Mouse (Mus musculus) heart, postnatal 25 days (tissue): ENCODE results near the gene Trim33. TPM values are rescaled to one million over a fixed set of nuclear protein-coding genes. Genes with fewer than 3 reads are reported as not detected.

Experiments
- DNase-seq: peaks from one replicate; pipeline ENCODE4 v3.0.0; 2022; ENCODE audit warnings: low spot score
- intact Hi-C: fragments of 180-260 bp; cut with DNase I; formaldehyde crosslinking; loops from one replicate; pipeline ENCODE4 v1.15.1; 2025
- total RNA-seq, 2 experiments: library from RNA; stranded (reverse); gene quantifications; 2 replicates each; pipeline ENCODE4 v1.2.3; 2021

The Trim33 gene
- total RNA-seq, 2 experiments from 2014 or later = 13.8 to 15.6 TPM

- intact Hi-C loops = loop anchor here (1.0 to 5.0 kb wide), 3 partner anchors 39 to 493 kb away; partner anchors contain the start of gene Olfml3
- no peak for DNase-seq
These were observed 114.4 kb downstream of the Trim33 start for GRCm38 (mm10) chr3:103393283-103394060.

GRCm38 (mm10) chr3:103394121-103394520 is 115.0 kb downstream of the Trim33 start:
- no peak for DNase-seq
- intact Hi-C loops = loop anchor here (1.0 to 5.0 kb wide), 2 partner anchors 38 to 344 kb away; partner anchors contain the start of gene Olfml3

GRCm38 (mm10) chr3:103397523-103397922 is 118.4 kb downstream of the Trim33 start:
- DNase-seq = no peak
- intact Hi-C loops = loop anchor here (2.0 kb wide), 1 partner anchor 19 kb away; no protein-coding TSS in a partner anchor

- intact Hi-C loops = no loop called here
- no peak for DNase-seq
These were observed 121.7 kb downstream of the Trim33 start for GRCm38 (mm10) chr3:103400807-103401206.

- intact Hi-C loops = no loop called here
- no peak for DNase-seq
These were observed 122.4 kb downstream of the Trim33 start for GRCm38 (mm10) chr3:103401342-103402098.

- no peak for DNase-seq
- intact Hi-C loops = no loop called here
These were observed 123.1 kb downstream of the Trim33 start for GRCm38 (mm10) chr3:103402212-103402611.

GRCm38 (mm10) chr3:103405135-103405534 is 126.0 kb downstream of the Trim33 start:
- intact Hi-C loops = no loop called here
- DNase-seq = no peak

GRCm38 (mm10) chr3:103405871-103406765 is 127.0 kb downstream of the Trim33 start:
- intact Hi-C loops = no loop called here
- no peak for DNase-seq

Other genes starting within 250 kb of the Trim33 start
- 10 to 100 TPM; 54.0 to 57.1 TPM for gene Nras, start 221.0 kb upstream of the Trim33 start, total RNA-seq
- not detected for gene Ampd1, start 205.3 kb upstream of the Trim33 start, total RNA-seq
- 1 to 10 TPM; 2.0 to 2.5 TPM for gene Dennd2c, start 176.7 kb upstream of the Trim33 start, total RNA-seq
- gene Bcas2, start 107.6 kb upstream of the Trim33 start, total RNA-seq = 10 to 100 TPM; 49.4 to 49.6 TPM